Mouse (Mus musculus): ENCODE data around the gene Kbtbd4. TPM values are rescaled to one million over a fixed set of nuclear protein-coding genes. Genes with fewer than 3 reads are reported as not detected.
"Not testable (repeated sequence)": the region's sequence is repeated elsewhere in the genome, so short reads cannot be mapped to it uniquely, and the experiment has no call there.

The Kbtbd4 gene
- 10 to 100 TPM; 14.9 to 20.1 TPM for total RNA-seq (2021)
- long read RNA-seq, experiment 1, transcript Kbtbd4-201 (4 exons, 2,437 nt), result major isoform, 22 of 29 reads
- long read RNA-seq, experiment 1, transcript Kbtbd4-202 (4 exons, 2,343 nt), result minor isoform, 6 of 29 reads
- long read RNA-seq, experiment 1, partial matches to known transcripts, result 0 of 29 reads
- long read RNA-seq, experiment 1, other reads (novel, unspliced or antisense), result 1 of 29 reads
- long read RNA-seq, experiment 2, transcript Kbtbd4-201 (4 exons, 2,437 nt), result major isoform, 18 of 21 reads
- long read RNA-seq, experiment 2, partial matches to known transcripts, result 0 of 21 reads
- long read RNA-seq, experiment 2, other reads (novel, unspliced or antisense), result 1 of 21 reads

- peak; percentile 83 for DNase-seq
Observed at GRCm38 (mm10) chr2:90904076-90904855, at the start of gene Kbtbd4, which contains the start of gene Ndufs3. Gene Kbtbd4 (plus strand): TSS chr2:90904740. Gene Ndufs3 (minus strand): TSS chr2:90904827.

GRCm38 (mm10) chr2:90861486-90861885 is 43.1 kb upstream of the Kbtbd4 start:
- DNase-seq, result no peak

DNA sequence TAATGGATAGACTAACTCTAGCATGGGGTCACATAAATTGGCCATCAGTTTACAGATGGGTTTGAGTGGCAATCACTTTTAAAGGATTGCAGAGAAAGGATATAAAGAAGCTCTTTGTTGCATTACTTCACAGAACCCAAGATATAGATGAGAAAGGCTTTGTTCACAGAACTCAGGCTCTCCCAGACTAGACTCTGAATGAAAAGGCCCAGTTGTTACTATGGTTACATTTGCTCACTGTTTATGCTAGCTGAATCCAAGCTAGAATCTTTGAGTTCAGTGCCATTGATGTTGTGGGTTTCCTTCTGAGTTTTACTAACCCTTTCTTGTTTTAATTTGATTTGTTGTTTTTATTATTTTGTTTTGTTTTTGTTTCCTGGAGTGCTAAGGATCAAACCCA is 40.4 kb upstream of the Kbtbd4 start:
- no peak for DNase-seq

- peak; percentile 86 for DNase-seq
Observed at GRCm38 (mm10) chr2:90866524-90866923, 38.0 kb upstream of the Kbtbd4 start.

DNA sequence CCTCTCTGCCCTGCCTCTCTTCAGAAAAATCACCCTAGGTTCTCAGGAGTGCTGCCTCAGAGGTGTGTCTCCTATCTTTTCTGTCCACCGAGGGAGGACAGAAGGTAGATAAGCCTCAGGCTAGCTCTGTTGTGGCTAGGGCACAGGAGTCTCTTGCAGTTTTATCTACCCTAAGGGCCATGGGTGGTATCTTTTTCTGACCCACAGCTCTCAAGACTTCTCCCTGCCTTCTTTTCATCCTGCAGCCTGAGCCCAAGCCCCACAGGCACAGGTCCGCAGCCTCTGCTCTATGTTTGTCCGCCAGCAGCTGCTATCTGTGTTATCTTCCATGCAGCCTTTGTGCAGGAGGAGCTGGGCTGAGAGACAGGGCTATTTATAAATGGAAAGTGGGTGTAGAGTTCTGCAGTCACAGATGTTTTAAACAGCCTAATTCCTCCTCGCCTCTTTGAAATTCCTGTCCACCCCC is 34.4 kb upstream of the Kbtbd4 start:
- peak; percentile 39 for DNase-seq

DNA sequence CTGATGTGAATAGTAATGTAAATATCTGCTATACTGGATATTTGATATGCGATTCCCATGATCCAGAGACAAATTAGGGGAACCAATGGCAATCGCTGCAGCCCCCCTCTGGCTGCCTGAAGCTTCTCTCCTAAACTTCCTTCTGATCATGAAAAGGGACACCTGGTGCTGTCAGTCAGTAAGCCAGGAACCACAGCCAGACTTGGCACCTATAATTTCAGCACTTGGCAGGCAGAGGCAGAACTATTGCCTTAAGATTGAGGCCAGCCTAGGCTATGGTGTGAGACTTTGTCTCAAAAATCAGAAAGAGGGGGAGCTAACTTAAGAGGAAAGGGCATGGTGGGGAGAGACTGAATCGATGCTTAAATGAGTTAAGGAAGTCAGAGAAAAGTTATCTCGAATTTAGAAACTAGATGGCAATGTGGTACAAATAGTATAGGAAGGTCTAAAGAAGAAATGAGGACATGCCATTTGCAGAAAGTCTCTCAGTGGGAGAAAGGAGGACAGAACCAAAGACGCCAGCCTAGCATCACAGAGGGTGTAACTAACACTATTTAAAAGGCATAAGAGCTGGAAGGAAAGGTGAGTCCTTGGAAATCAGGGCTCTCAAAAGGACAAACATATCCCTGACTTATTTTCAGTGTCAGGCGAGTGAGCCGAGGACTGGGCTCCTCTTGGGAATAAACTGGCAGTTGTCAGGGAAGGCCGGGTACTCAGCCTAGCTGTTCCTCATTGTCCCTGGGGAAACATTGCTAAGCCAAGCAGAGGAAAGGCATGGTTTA is 33.2 kb upstream of the Kbtbd4 start:
- peak; percentile 41 for DNase-seq

DNA sequence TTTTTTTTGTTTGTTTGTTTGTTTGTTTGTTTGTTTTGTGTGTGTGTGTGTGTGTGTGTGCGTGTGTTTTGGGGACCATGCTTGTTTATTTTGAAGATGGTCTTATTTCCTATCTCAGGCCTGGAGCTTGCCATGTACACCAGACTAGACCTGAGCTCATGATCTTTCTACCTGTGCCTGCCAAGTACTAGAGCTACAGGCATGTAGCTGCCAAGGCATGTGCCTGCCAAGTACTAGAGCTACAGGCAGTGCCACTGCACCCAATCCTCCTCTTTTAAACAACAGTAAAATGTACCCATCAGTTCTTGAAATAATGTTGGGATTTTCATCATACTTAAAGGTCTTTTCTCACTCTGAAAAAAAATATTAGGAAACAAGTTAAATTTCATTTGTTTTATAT is 30.5 kb upstream of the Kbtbd4 start:
- no peak for DNase-seq

GRCm38 (mm10) chr2:90875239-90875638 is 29.3 kb upstream of the Kbtbd4 start:
- no peak for DNase-seq

GRCm38 (mm10) chr2:90877584-90878259 is 26.8 kb upstream of the Kbtbd4 start:
- DNase-seq, result no peak

DNA sequence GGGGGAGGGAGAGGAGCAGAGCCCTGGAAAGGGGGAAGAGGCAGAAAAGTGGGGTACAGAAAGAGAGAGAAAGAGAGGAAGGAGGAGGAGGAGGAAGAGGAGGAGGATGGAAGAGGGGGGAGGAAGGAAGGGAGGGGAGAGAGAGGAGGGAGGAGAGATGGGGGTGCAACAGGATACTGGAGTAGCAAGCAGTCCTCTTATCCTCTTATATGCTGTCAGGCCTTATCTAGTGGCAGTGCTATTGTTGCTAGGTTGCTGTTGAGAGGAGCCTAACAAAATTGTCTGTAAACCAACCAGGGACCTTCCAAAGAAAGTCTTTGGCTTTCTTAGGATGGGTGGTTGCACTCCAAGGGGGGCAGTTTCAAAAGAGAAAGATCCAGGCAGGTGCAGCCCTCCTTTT is 25.1 kb upstream of the Kbtbd4 start:
- DNase-seq, result no peak

DNA sequence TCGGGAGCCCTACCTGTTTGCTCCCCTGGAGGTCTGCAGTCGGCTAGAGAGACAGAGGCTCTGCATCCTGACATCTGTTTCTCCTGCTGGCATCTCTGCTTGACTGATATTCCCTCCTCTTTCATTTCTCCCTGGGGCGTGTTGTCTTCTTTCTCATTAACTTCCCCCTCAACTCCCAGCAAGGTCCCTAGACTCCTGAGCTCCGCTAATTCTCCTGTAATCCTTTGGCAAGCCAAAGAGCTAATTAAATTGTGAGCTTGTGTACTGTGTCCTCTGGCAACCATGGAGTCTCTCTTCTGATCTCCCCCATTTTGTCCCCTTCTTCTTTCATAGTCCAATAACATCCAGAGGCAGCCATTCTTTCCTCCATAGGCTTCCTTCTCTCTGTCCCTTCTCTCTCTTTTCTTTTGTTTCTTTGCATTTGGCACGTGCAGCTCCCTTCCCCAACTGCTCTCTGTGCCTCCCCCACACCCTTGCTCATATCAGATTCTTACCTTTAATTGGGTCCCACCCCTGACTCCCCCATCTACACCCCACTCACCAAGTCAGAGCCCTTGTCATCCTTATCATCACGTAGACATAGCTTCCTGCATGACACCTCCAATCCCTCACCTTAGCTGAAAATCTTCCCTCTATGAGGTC is 24.3 kb upstream of the Kbtbd4 start:
- DNase-seq, result no peak

DNA sequence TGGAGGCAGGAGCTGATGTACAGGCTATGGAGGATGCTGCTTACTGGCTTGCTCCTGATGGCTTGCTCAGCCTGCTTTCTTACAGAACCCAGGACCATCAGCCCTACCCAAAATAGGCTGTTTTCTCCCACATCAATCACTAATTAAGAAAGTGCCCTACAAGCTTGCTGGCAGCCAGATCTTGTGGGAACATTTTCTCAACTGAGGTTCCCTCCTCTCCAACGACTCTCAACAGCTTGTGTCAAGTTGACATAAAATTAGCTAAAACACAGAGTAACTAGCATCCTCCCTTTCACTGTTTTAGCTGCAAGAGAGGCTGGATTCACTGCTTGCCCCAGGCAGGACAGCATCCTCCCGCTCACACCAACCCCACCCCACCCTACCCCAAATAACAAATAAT is 22.7 kb upstream of the Kbtbd4 start:
- DNase-seq, result no peak

DNA sequence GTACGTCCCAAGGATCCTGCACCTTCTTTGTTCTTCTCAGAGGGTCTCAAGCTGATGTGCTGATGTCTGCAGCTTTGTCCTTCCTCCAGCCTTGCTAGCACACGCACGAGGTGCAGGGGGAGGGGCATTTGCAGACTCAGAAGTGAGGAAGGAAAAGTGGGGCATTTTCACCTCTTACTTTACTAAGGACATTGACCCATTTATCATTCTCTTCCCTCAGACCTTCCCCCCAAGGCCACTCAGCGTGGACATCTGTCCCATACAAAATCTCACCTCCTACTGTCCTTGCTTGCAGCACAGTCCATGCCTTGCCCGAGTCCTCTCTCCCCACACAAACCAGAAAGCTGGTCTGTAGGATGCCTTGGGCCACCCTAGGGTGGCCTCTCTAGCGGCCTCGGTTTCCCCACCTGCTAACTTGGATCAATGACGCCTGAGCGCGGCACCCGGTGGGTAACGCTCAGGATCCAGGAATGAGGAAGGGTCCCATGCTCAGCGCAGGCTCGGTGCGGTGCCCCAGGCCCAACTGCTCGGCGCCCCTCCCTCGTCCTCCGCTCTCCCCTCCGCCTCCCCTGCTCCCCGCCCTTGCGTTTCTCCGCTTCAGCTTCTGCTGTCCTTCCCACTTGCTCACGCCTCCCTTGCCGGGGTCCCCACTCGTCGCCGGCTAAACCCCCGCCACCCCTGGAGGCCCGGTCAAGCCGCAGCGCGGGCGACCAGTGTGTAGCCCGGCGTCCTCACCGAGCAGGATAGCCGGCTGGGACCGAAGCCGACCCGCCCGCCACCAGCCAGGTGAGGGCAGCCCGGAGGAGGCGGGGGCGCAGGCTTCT is 19.1 kb upstream of the Kbtbd4 start, which contains the start of gene C1qtnf4:
Gene C1qtnf4 (plus strand): TSS at position 643 of the 824 bp plus-strand sequence.
- peak; percentile 27 for DNase-seq

DNA sequence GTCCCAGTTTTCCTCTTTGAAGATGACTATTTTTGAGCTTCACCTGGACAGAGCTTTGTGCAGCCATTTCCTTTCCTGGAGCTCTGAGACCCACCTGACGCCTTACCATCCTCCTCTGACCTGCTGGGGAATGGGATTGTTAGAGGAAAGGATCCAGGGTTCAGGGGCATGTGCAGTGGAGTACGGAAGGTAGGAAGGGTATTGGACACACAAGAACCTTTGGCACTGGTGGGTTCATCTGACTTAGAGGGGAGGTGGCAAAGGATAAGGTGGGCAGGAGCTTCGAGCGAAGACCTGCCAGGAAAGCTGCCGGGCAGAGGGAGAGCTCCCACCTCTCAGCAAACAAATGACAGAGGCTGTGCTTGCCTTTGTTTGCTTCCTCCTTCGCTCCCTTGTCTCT is 18.1 kb upstream of the Kbtbd4 start:
- DNase-seq, result no peak

DNA sequence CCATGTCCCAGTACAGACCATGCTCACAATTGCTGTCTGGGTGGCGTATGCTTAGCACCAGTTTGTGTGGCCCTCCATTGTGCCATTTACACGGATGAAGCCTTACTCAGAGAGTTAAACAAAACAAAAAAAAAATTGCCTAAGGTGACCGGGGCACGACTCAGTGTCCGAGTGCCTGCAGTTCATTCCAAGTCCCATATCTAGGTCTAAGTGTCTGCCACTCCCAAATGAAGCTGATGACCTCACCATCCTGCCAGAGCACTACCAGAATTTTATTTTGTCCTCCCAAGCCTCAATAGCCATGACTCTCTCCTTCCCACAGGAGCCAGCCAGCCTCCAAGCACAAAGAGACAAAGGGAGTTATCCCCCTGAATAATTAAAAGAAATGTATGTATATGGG is 16.9 kb upstream of the Kbtbd4 start:
- DNase-seq, result no peak

GRCm38 (mm10) chr2:90889550-90890548 is 14.7 kb upstream of the Kbtbd4 start:
- DNase-seq, result peak; percentile 50

DNA sequence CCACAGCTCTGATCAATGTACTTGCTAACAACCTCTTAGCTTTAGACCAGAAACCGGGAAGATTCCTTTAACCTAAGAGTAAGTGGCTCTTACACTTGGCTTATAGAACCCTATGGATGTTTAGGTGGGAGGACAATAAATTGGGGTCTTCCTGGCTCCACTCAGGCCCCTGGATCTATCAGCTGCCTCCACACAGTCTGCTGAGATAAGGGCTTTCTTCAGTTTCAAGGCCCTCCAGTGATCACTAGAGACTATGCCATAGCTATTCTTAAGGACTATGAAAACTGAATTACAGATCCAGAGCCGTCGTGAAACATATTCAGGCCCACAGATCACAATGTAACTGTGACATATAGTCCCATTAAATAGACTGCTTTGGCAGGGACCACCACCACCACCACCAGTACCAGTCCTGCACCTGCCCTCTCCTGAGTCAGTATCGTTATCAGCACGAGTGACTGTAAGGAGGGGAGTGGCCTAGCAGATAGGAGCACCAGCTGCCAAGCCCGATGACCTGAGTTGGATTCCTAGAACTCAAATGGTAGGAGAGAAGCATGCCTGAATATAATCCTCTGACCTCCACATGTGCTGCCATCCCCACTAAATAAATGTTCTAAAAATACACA is 10.8 kb upstream of the Kbtbd4 start:
- DNase-seq, result no peak

GRCm38 (mm10) chr2:90894299-90894677 is 10.3 kb upstream of the Kbtbd4 start:
- not testable (repeated sequence) for DNase-seq

DNA sequence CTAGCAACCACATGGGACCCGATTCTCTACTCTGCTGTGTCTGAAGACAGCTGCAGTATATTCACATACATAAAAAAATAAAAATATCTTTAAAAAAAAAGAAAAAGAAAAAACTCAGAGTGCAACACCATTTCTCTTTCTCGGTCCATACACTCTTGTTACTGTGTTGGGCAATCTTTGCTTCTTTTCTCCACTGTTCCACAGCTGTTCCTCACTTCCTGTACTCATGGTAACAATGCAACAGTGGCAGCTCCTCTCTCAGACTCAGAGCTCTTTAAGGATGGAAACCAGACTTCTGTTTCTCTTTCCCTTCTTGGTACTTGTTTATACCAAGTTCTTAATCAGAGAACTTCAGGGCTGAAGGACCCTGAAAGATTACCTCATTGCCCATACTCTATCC is 1.1 kb upstream of the Kbtbd4 start:
- no peak for DNase-seq

Measured in gastrocnemius, postnatal 10 days (tissue).